Mouse (Mus musculus) cerebellum, adult 2 months (tissue): ENCODE data around the gene Arf1. TPM values are rescaled to one million over a fixed set of nuclear protein-coding genes. Genes with fewer than 3 reads are reported as not detected.

Experiments used
- DNase-seq, 2 experiments: peaks; one replicate each; pipeline ENCODE4 v3.0.0; 2021
- H3K27ac ChIP-seq: fragments of 200-500 bp; 2 replicates; pipeline ENCODE4 v1.5.1; 2012; ENCODE audit warnings: low read length, control low read depth, inconsistent platforms; ENCODE audit not compliant: insufficient read depth
- H3K27me3 ChIP-seq: fragments of 200-500 bp; 2 replicates; pipeline ENCODE4 v1.6.1; 2012; ENCODE audit warnings: inconsistent platforms, mild to moderate bottlenecking, low read length, moderate library complexity; ENCODE audit not compliant: control insufficient read depth, insufficient read depth
- H3K4me1 ChIP-seq: fragments of 200-500 bp; 2 replicates; pipeline ENCODE4 v1.6.1; 2011; ENCODE audit warnings: low read length; ENCODE audit not compliant: control insufficient read depth, insufficient read depth
- H3K4me3 ChIP-seq: fragments of 200-500 bp; replicated peaks from 2 replicates; pipeline ENCODE3; 2011; ENCODE audit warnings: mild to moderate bottlenecking, low read depth, low read length, control low read depth; ENCODE audit not compliant: insufficient read depth
- CTCF ChIP-seq: fragments of 200-500 bp; IDR thresholded peaks from 2 replicates; pipeline ENCODE4 v1.5.1; 2011; ENCODE audit warnings: low read depth, mild to moderate bottlenecking, control low read depth, low read length, moderate library complexity, borderline replicate concordance; ENCODE audit not compliant: insufficient read depth
- POLR2A ChIP-seq: fragments of 200-500 bp; IDR thresholded peaks from 2 replicates; pipeline ENCODE4 v1.6.1; 2011; ENCODE audit warnings: low read length, control low read depth, borderline replicate concordance; ENCODE audit not compliant: insufficient read depth
- WGBS: fragments of 180-500 bp; shearing (Covaris S2); methylation state at CpG from one replicate; pipeline ENCODE4 v1.1.7; 2018; 5-methylcytosine and 5-hydroxymethylcytosine counted together
- polyA plus RNA-seq: library from polyadenylated mRNA; depleted of rRNA; stranded (reverse); fragments of >200 nt; gene quantifications from 2 replicates; pipeline ENCODE4 v1.2.3, GENCODE M21; 2012; rRNA removed

Arf1 gene
- 514 and 515 TPM in 2 replicates for polyA plus RNA-seq

- peak within 1 kb of the TSS; percentile 88 for H3K27ac ChIP-seq
- H3K4me3 ChIP-seq: peak within 1 kb of the TSS; percentile 75
- H3K27me3 ChIP-seq: no peaks in the 10 kb centered on the region
- TF ChIP-seq CTCF (no peak), POLR2A (peak; percentile 87)
- peak; percentile 97 for DNase-seq
- H3K4me1 ChIP-seq: peaks cover 11% of the 10 kb centered on the region
- WGBS: 5% methylated on average over 59 of the region's 59 CpGs
Observed at GRCm38 (mm10) chr11:59228122-59228953, at the start of gene Arf1. Arf1 (minus strand) TSS chr11:59228270.

GRCm38 (mm10) chr11:59276877-59277276, 48.8 kb upstream of the Arf1 start:
- TF ChIP-seq CTCF (no peak), POLR2A (no peak)
- WGBS: 74% methylated on average over 2 of the region's 2 CpGs
- no peak for DNase-seq
- Histone ChIP-seq H3K27ac (no peak overlapping the region), H3K4me3 (no peak overlapping the region), H3K27me3 (no peaks in the 10 kb centered on the region), H3K4me1 (no peaks in the 10 kb centered on the region)

GRCm38 (mm10) chr11:59274184-59274583, 46.1 kb upstream of the Arf1 start:
- TF ChIP-seq POLR2A (no peak), CTCF (no peak)
- H3K27ac ChIP-seq: no peak overlapping the region
- WGBS: 60% methylated on average over 3 of the region's 3 CpGs
- H3K27me3 ChIP-seq: no peaks in the 10 kb centered on the region
- no peaks in the 10 kb centered on the region for H3K4me1 ChIP-seq
- no peak overlapping the region for H3K4me3 ChIP-seq
- DNase-seq: no peak

- DNase-seq: no peak
- TF ChIP-seq CTCF (no peak), POLR2A (no peak)
- no peak overlapping the region for H3K27ac ChIP-seq
- no peak overlapping the region for H3K4me3 ChIP-seq
- 39% methylated on average over 6 of the region's 6 CpGs for WGBS
- no peaks in the 10 kb centered on the region for H3K4me1 ChIP-seq
- peaks cover 4% of the 10 kb centered on the region; the same call in 1 of the 2 replicates for H3K27me3 ChIP-seq
Observed at GRCm38 (mm10) chr11:59266727-59267126, 38.7 kb upstream of the Arf1 start.

- TF ChIP-seq CTCF (no peak), POLR2A (no peak)
- WGBS: 76% methylated on average over 8 of the region's 8 CpGs
Observed at GRCm38 (mm10) chr11:59265154-59265813, 37.2 kb upstream of the Arf1 start.

GRCm38 (mm10) chr11:59264593-59264992, 36.5 kb upstream of the Arf1 start:
- DNase-seq: no peak
- WGBS: 18% methylated on average over 8 of the region's 8 CpGs
- TF ChIP-seq CTCF (no peak), POLR2A (no peak)

More at GRCm38 (mm10) chr11:59265154-59265813, 37.2 kb upstream of the Arf1 start:
- DNase-seq: no peak
- H3K4me1 ChIP-seq: no peaks in the 10 kb centered on the region
- no peak overlapping the region for H3K4me3 ChIP-seq
- H3K27ac ChIP-seq: no peak overlapping the region
- peaks cover 4% of the 10 kb centered on the region; the same call in 1 of the 2 replicates for H3K27me3 ChIP-seq

GRCm38 (mm10) chr11:59263870-59264563, 35.9 kb upstream of the Arf1 start:
- Histone ChIP-seq H3K27me3 (peaks cover 4% of the 10 kb centered on the region; the same call in 1 of the 2 replicates), H3K4me3 (peak overlapping the region; percentile 19), H3K27ac (no peak overlapping the region), H3K4me1 (no peaks in the 10 kb centered on the region)
- 3% methylated on average over 56 of the region's 56 CpGs for WGBS
- TF ChIP-seq CTCF (no peak), POLR2A (no peak)
- DNase-seq: no peak

More at GRCm38 (mm10) chr11:59264593-59264992, 36.5 kb upstream of the Arf1 start:
- Histone ChIP-seq H3K27me3 (peaks cover 4% of the 10 kb centered on the region; the same call in 1 of the 2 replicates), H3K27ac (no peak overlapping the region), H3K4me3 (no peak overlapping the region), H3K4me1 (no peaks in the 10 kb centered on the region)
